Comparison of ENCODE assay signal across 17 mouse cellular contexts in genomic region chr19:43965496-43966085, GRCm38 (mm10). TPM values are rescaled to one million over a fixed set of nuclear protein-coding genes. Genes with fewer than 3 reads are reported as not detected.
DNase-seq lines count a peak whose midpoint lies in the region; ATAC-seq and TF ChIP-seq lines count a peak whose summit lies in the region.
"Had no signal": no experiment of that assay in that cellular context is flagged by ENCODE, and none has a peak within 500 bp of the region (broad histone marks: within the 10 kb centered on the region; RNA-seq: fewer than 3 reads in every experiment).

No protein-coding gene starts in this region.

- H3K79me2 ChIP-seq in CH12.LX (replicated peaks; ENCODE audit: control insufficient read depth, extremely low read depth, insufficient read depth, poor library complexity, severe bottlenecking): no peaks in the 10 kb centered on the region

- H3K4me2 ChIP-seq in CH12.LX (ENCODE audit: insufficient read depth, low read depth, poor library complexity, severe bottlenecking): no peak overlapping the region
- H3K4me2 ChIP-seq in hindbrain, embryonic 11.5 days (replicated peaks; ENCODE audit: low read depth, low read length): no peak overlapping the region
- H3K4me2 ChIP-seq: embryonic facial prominence, embryonic 12.5 days; hindbrain, embryonic 12.5 days; midbrain, embryonic 15.5 days had no signal

- peak; percentile 9 to 19 for DNase-seq in heart, postnatal 36 days
- DNase-seq in heart, postnatal 4 days: no peak
- DNase-seq in CH12.LX (ENCODE audit: extremely low read depth): peak; percentile 76
- DNase-seq in spleen, adult 2 months (ENCODE audit: low read depth in 1 of 2, low spot score in 2 of 2): peak in 1 of 2 experiments; percentile 7
- no peak for DNase-seq in kidney, postnatal 14 days
- DNase-seq in hindbrain, embryonic 11.5 days (ENCODE audit: low spot score): no peak
- no peak for DNase-seq in kidney, postnatal 36 days
- DNase-seq: cerebellum, adult 9-11 months; gastrocnemius, postnatal 10 days; kidney, adult 8-10 months had no signal

- no peak overlapping the region for H3K9ac ChIP-seq in CH12.LX (ENCODE audit: insufficient read depth, low read depth)
- no peak overlapping the region for H3K9ac ChIP-seq in hindbrain, embryonic 11.5 days (ENCODE audit: low read depth, low read length)
- H3K9ac ChIP-seq: embryonic facial prominence, embryonic 12.5 days; hindbrain, embryonic 12.5 days; midbrain, embryonic 15.5 days had no signal

- no peak for TF ChIP-seq RAD21 in CH12.LX (IDR thresholded peaks at IDR 0.05; ENCODE audit: low read depth, low read length)

- no peaks in the 10 kb centered on the region for H3K27me3 ChIP-seq in CH12.LX (replicated peaks)
- no peaks in the 10 kb centered on the region for H3K27me3 ChIP-seq in spleen, adult 2 months (ENCODE audit: control insufficient read depth, insufficient read depth, low read length)
- no peaks in the 10 kb centered on the region for H3K27me3 ChIP-seq in hindbrain, embryonic 11.5 days (ENCODE audit: control insufficient read depth, insufficient read depth, low read length)
- H3K27me3 ChIP-seq: embryonic facial prominence, embryonic 12.5 days; hindbrain, embryonic 12.5 days; midbrain, embryonic 15.5 days had no signal

- no peaks in the 10 kb centered on the region for H3K36me3 ChIP-seq in CH12.LX (replicated peaks in 1 of 2; ENCODE audit: control insufficient read depth in 1 of 2, insufficient read depth in 1 of 2, low read length in 1 of 2)
- no peaks in the 10 kb centered on the region for H3K36me3 ChIP-seq in spleen, adult 2 months (ENCODE audit: control insufficient read depth, insufficient read depth, low read length)
- no peaks in the 10 kb centered on the region for H3K36me3 ChIP-seq in hindbrain, embryonic 11.5 days (ENCODE audit: control insufficient read depth, insufficient read depth, low read length)
- H3K36me3 ChIP-seq: embryonic facial prominence, embryonic 12.5 days; hindbrain, embryonic 12.5 days; midbrain, embryonic 15.5 days had no signal

- peak; percentile 83 for ATAC-seq in granulocyte monocyte progenitor cell, adult 5-6 weeks (replicated peaks; ENCODE audit: poor library complexity, severe bottlenecking)
- ATAC-seq in hindbrain, embryonic 11.5 days (ENCODE audit: low FRiP score): no peak
- ATAC-seq: CD4-positive, CD25-positive, alpha-beta regulatory T cell, adult 4 months; lung, postnatal 0 days; midbrain, embryonic 15.5 days had no signal

- TF ChIP-seq POLR2A in CH12.LX (IDR thresholded peaks at IDR 0.05; ENCODE audit: low read depth, low read length): no peak
- TF ChIP-seq POLR2A in spleen, adult 2 months (IDR thresholded peaks at IDR 0.05; ENCODE audit: low read depth, low read length): no peak

- 20% methylated on average over 11 of the region's 11 CpGs for WGBS in spleen, adult 2 months
- WGBS in hindbrain, embryonic 11.5 days: 90% methylated on average over 11 of the region's 11 CpGs

- TF ChIP-seq CTCF in CH12.LX (conservative IDR thresholded peaks at IDR 0.05 in 1 of 2, IDR thresholded peaks at IDR 0.05 in 1 of 2; ENCODE audit: low read depth in 2 of 2, low read length in 2 of 2): no peak
- no peak for TF ChIP-seq CTCF in spleen, adult 2 months (IDR thresholded peaks at IDR 0.05; ENCODE audit: extremely low read depth, insufficient read depth, insufficient read length, insufficient replicate concordance)

- in situ Hi-C loops in CH12.LX (cut with MboI; ENCODE audit: low pct_ligation_motif_present, low pct_unique_long_range_greater_than_20kb, low sequenced_read_pairs): no loop called here

- TF ChIP-seq EP300 in CH12.LX (IDR thresholded peaks at IDR 0.05; ENCODE audit: low read length): peak; percentile 33; the same call in 1 of the 2 replicates

- H3K27ac ChIP-seq in CH12.LX (ENCODE audit: insufficient read depth, low read depth): no peak overlapping the region
- peak overlapping the region; percentile 69 for H3K27ac ChIP-seq in spleen, adult 2 months (ENCODE audit: insufficient read depth, low read length)
- H3K27ac ChIP-seq in hindbrain, embryonic 11.5 days (ENCODE audit: low read depth, low read length): no peak overlapping the region
- H3K27ac ChIP-seq: embryonic facial prominence, embryonic 12.5 days; hindbrain, embryonic 12.5 days; midbrain, embryonic 15.5 days had no signal

- H3K4me3 ChIP-seq in CH12.LX (replicated peaks in 1 of 3; ENCODE audit: low read depth in 2 of 3, low read length in 2 of 3, poor library complexity in 1 of 3): no peak overlapping the region
- H3K4me3 ChIP-seq in spleen, adult 2 months (ENCODE audit: extremely low read depth, insufficient read depth, insufficient read length): peak overlapping the region; percentile 29; the same call in 1 of the 2 replicates
- H3K4me3 ChIP-seq in hindbrain, embryonic 11.5 days (ENCODE audit: low read depth, low read length): no peak overlapping the region
- H3K4me3 ChIP-seq: embryonic facial prominence, embryonic 12.5 days; hindbrain, embryonic 12.5 days; midbrain, embryonic 15.5 days had no signal

- H3K4me1 ChIP-seq in CH12.LX (ENCODE audit: control insufficient read depth in 1 of 2, insufficient read depth in 2 of 2): peaks cover 4 to 23% of the 10 kb centered on the region in 2 experiments; a peak in 3 of 4 replicates
- peaks cover 4% of the 10 kb centered on the region; the same call in 1 of the 2 replicates for H3K4me1 ChIP-seq in spleen, adult 2 months (ENCODE audit: control insufficient read depth, insufficient read depth, insufficient read length)
- H3K4me1 ChIP-seq in hindbrain, embryonic 11.5 days (replicated peaks; ENCODE audit: control insufficient read depth, insufficient read depth, low read length): no peaks in the 10 kb centered on the region
- H3K4me1 ChIP-seq: midbrain, embryonic 15.5 days had no signal

- peaks cover 2% of the 10 kb centered on the region for H3K9me3 ChIP-seq in CH12.LX (replicated peaks; ENCODE audit: low read length)
- no peaks in the 10 kb centered on the region for H3K9me3 ChIP-seq in hindbrain, embryonic 11.5 days (ENCODE audit: control insufficient read depth, low read length)
- H3K9me3 ChIP-seq: embryonic facial prominence, embryonic 12.5 days; hindbrain, embryonic 12.5 days; midbrain, embryonic 15.5 days had no signal

- intact Hi-C loops in heart, postnatal 36 days (cut with DNase I): no loop called here

- dilution Hi-C loops in CH12.LX (cut with MboI; ENCODE audit: extremely low pct_ligation_motif_present, extremely low pct_unique_long_range_greater_than_20kb, low sequenced_read_pairs): no loop called here

TF ChIP-seq in CH12.LX, 34 proteins besides CTCF, POLR2A, EP300 and RAD21:
- TF ChIP-seq PAX5 (IDR thresholded peaks at IDR 0.05; ENCODE audit: low read length) (no peak), NRF1 (IDR thresholded peaks at IDR 0.05; ENCODE audit: low read depth, low read length) (no peak), ZMIZ1 (IDR thresholded peaks at IDR 0.05; ENCODE audit: low read depth, low read length) (no peak), MXI1 (IDR thresholded peaks at IDR 0.05; ENCODE audit: low read depth, low read length) (peak; percentile 44; the same call in 1 of the 2 replicates), NELFE (IDR thresholded peaks at IDR 0.05; ENCODE audit: low read depth, low read length) (no peak), ELF1 (IDR thresholded peaks at IDR 0.05; ENCODE audit: low read depth, low read length) (no peak; the same call in 1 of the 2 replicates), SIN3A (IDR thresholded peaks at IDR 0.05; ENCODE audit: low read length) (0 out of 2 replicates have a peak, but pooled peaks have one; percentile 39), MEF2A (IDR thresholded peaks at IDR 0.05; ENCODE audit: borderline replicate concordance, low read depth, low read length) (no peak), BHLHE40 (IDR thresholded peaks at IDR 0.05; ENCODE audit: low read depth, low read length) (peak; percentile 44; the same call in 1 of the 2 replicates), MAX (IDR thresholded peaks at IDR 0.05; ENCODE audit: low read length) (peak; percentile 38; the same call in 1 of the 2 replicates), MAZ (IDR thresholded peaks at IDR 0.05; ENCODE audit: low read depth, low read length) (0 out of 2 replicates have a peak, but pooled peaks have one; percentile 24), JUND (conservative IDR thresholded peaks at IDR 0.05; ENCODE audit: low read depth, low read length) (no peak), ETS1 (conservative IDR thresholded peaks at IDR 0.05; ENCODE audit: low read depth, low read length) (peak; percentile 48), CHD2 (IDR thresholded peaks at IDR 0.05; ENCODE audit: low read length) (peak; percentile 33; the same call in 1 of the 2 replicates), KAT2A (IDR thresholded peaks at IDR 0.05; ENCODE audit: insufficient replicate concordance, low read length) (no peak)
TF ChIP-seq in CH12.LX: peak in this region for 7.

RNA-seq across cellular contexts. Expression of gene Cpn1, which starts 20.8 kb away (rescaled TPM):
- under 1 TPM in 1 of 2 experiments, not detected in 1; 0.19 TPM for total RNA-seq in heart, postnatal 36 days (2021)
- total RNA-seq in heart, postnatal 4 days (2021): not detected
- total RNA-seq in CH12.LX (2012; rRNA removed) (0.13 and 0.17 TPM in 2 replicates), CH12.LX (2014; rRNA removed) (0.34 and 0.45 TPM in 2 replicates)
- polyA plus RNA-seq in CH12.LX (2012; ENCODE audit: insufficient read length, low read depth): 0.83 and 1.0 TPM in 2 replicates
- total RNA-seq in granulocyte monocyte progenitor cell, adult 5-6 weeks (2014; fragmentation: Nextera tagmentation): 0.28 TPM in 1 of 2 replicates, not detected in the other
- total RNA-seq in granulocyte monocyte progenitor cell, adult 5-6 weeks (2017): 0.47 TPM in 1 of 2 replicates, not detected in the other
- 1.4 and 1.7 TPM in 2 replicates for polyA plus RNA-seq in spleen, adult 2 months (2012; rRNA removed)
- polyA plus RNA-seq in hindbrain, embryonic 11.5 days (2014; fragmentation: Nextera tagmentation; extraction: Ambion mirVana): 0.54 and 0.80 TPM in 2 replicates
- total RNA-seq: gastrocnemius, postnatal 10 days had no signal
- polyA plus RNA-seq: CD4-positive, CD25-positive, alpha-beta regulatory T cell, adult 4 months; embryonic facial prominence, embryonic 12.5 days; limb, embryonic 11.5 days had no signal

RNA-seq across cellular contexts. Expression of gene Dnmbp, which starts 25.6 kb away (rescaled TPM):
- total RNA-seq in heart, postnatal 36 days (2021): 1 to 10 TPM; 9.0 to 9.7 TPM
- 10 to 100 TPM; 12.5 to 13.6 TPM for total RNA-seq in heart, postnatal 4 days (2021)
- total RNA-seq in CH12.LX (2012; rRNA removed) (2.3 and 2.6 TPM in 2 replicates), CH12.LX (2014; rRNA removed) (1.8 and 1.9 TPM in 2 replicates)
- 4.7 and 5.4 TPM in 2 replicates for polyA plus RNA-seq in CH12.LX (2012; ENCODE audit: insufficient read length, low read depth)
- 10.5 and 11.9 TPM in 2 replicates for total RNA-seq in granulocyte monocyte progenitor cell, adult 5-6 weeks (2014; fragmentation: Nextera tagmentation)
- 7.4 and 8.3 TPM in 2 replicates for total RNA-seq in granulocyte monocyte progenitor cell, adult 5-6 weeks (2017)
- polyA plus RNA-seq in spleen, adult 2 months (2012; rRNA removed): 8.9 and 9.9 TPM in 2 replicates
- 12.2 and 13.5 TPM in 2 replicates for polyA plus RNA-seq in hindbrain, embryonic 11.5 days (2014; fragmentation: Nextera tagmentation; extraction: Ambion mirVana)

Comparison
In these comparisons a context has a peak if more than half of its experiments do, and no peak if none do; other contexts are left out.
1. DNase-seq: peak in heart, postnatal 36 days (2 of 2) and CH12.LX (single experiment); none in heart, postnatal 4 days (single experiment), kidney, postnatal 14 days (single experiment), hindbrain, embryonic 11.5 days (single experiment) and kidney, postnatal 36 days (0 of 2).